Mouse (Mus musculus): ENCODE results near the gene Krt2. TPM values are rescaled to one million over a fixed set of nuclear protein-coding genes. Genes with fewer than 3 reads are reported as not detected.

The Krt2 gene
- polyA plus RNA-seq, 1 experiment from 2014 or later: not detected

DNA sequence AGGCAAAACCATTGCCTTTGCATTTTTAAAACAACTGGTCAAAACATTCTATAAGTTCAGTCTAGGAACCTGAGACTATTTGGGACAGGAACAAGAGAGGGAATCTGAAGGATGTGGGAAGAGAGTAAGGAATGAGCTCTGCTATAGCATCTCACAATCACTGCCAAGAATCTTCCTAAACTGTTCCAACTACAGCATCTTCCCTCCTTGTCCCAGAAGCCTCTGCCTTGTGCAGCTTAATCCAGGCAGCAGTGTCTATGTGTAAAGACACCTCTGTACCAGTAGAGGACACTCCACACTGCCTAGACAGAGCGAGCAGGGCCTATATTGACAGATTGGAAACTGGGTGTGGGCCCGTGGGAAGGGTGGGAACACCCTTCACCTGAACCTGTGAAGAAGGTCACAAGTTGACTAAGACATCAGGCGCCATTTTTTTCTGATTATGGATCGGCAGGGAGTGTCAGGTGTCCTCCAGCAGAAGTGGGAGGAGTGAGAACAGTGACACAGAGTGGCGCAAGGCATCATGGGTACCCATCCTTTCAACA lies 16.9 kb upstream of the Krt2 start:
- H3K27me3 ChIP-seq (ENCODE audit: poor library complexity, severe bottlenecking): no peaks in the 10 kb centered on the region
- no peak for DNase-seq (ENCODE audit: extremely low spot score, low spot score)
- H3K27ac ChIP-seq: no peak overlapping the region
- no peaks in the 10 kb centered on the region for H3K36me3 ChIP-seq (replicated peaks)
- 66% methylated on average over 5 of the region's 5 CpGs for WGBS
- no peaks in the 10 kb centered on the region for H3K4me1 ChIP-seq
- H3K9me3 ChIP-seq: no peaks in the 10 kb centered on the region
- H3K4me3 ChIP-seq: no peak overlapping the region

DNA sequence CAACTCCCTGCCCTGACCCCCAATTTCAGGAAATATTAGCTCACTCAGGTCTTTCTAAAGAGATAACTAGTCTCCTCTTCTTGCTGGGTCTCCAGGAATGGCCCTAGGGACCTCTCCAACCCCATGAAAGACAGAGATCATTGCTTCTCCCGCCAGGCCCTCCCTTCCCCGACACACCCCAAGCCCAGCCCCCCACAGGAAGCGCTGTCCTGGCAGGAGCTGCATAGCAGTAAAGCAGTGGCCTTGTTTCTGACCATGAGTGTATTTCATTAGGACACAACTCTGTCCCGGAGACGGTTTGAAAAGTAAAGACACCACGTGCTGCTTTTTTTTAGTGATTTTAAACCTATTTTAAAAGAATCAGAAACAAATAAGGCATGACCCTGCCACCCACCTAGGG lies 15.2 kb upstream of the Krt2 start:
- Histone ChIP-seq H3K27ac (no peak overlapping the region), H3K36me3 (replicated peaks) (no peaks in the 10 kb centered on the region), H3K9me3 (no peaks in the 10 kb centered on the region), H3K4me3 (no peak overlapping the region), H3K27me3 (ENCODE audit: poor library complexity, severe bottlenecking) (no peaks in the 10 kb centered on the region), H3K4me1 (no peaks in the 10 kb centered on the region)
- no peak for DNase-seq (ENCODE audit: extremely low spot score, low spot score)
- 49% methylated on average over 6 of the region's 6 CpGs for WGBS

DNA sequence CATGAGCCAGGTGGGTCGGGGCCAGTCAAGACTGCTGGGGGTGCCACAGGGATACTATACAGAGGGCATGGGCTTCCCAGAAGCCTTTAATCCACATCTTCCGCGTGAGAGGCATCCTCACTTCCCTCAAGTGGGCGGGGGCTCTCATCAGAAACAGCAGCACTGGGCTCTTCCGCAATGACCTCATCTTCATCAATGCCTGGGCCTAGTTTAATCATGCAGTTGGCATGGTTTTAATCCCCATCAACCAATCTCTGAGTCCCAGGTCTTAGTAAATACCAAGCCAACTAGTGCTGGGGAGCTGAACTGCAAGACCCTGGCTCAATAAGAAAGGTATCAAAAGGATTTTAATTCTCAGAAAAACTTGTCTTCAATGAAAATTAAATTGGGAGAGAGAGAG lies 11.5 kb upstream of the Krt2 start:
- Histone ChIP-seq H3K4me3 (no peak overlapping the region), H3K36me3 (replicated peaks) (no peaks in the 10 kb centered on the region), H3K9me3 (no peaks in the 10 kb centered on the region), H3K27ac (no peak overlapping the region), H3K27me3 (ENCODE audit: poor library complexity, severe bottlenecking) (no peaks in the 10 kb centered on the region), H3K4me1 (peaks cover 6% of the 10 kb centered on the region; the same call in 1 of the 2 replicates)
- 73% methylated on average over 5 of the region's 5 CpGs for WGBS
- no peak for DNase-seq (ENCODE audit: extremely low spot score, low spot score)

DNA sequence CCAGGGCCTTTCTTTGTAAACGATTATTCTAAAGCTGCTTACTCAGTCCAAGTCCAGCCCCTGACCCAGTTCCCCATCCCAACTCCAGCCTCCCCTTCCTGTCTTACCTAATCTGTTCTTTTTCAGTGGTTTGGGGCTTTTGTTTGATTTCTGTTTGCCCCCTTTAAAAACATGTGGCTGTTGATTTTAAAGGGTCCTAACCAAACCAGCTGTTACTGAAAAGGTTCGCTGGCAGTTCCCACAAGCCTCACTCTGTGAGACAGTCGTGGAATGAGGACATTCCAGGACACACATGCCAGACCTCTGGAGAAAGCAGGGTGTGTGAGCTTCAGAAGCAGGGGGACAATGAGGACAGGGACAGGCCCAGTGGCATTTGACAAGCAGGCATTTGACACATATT lies 3.8 kb upstream of the Krt2 start:
- Histone ChIP-seq H3K4me1 (peaks cover 5% of the 10 kb centered on the region; the same call in 1 of the 2 replicates), H3K9me3 (no peaks in the 10 kb centered on the region), H3K36me3 (replicated peaks) (no peaks in the 10 kb centered on the region), H3K4me3 (no peak overlapping the region), H3K27ac (no peak overlapping the region), H3K27me3 (ENCODE audit: poor library complexity, severe bottlenecking) (no peaks in the 10 kb centered on the region)
- no peak for DNase-seq (ENCODE audit: extremely low spot score, low spot score)
- 32% methylated on average over 3 of the region's 3 CpGs for WGBS

DNA sequence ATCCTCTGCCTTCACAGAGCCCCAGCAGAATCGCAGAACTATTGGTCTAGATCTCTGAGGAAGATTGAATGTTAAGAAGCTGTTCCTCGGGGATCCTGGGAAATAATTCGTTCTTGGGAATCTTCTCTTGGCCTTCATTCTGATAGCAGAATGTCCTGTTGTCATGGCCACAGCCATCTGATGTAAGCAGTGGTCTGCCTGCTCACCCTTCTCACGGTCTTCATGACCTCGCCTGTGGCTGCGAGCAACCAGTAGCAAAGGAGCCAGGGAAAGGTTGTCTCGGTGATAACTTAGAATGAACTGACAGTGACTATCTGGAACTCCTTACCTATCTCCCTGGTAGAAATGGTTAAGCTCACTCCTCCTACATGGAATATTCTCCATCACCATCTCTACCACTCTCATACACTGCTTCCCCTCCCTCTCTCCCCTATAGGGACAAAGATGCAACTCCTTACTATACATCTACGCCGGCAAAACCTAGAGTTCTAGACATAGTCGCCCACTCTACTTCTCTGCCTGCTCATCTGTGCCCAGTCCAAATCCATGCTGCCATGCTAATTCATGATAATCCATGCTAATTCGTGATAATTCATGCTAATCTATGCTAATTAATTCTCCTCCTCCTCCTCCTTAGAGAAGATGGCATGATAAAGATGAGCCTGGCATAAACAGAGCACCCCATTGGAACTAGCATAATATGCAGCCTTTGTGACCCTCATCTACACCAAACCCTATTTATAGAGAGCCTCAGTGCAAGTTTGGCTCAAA lies 14.7 kb downstream of the Krt2 start:
- Histone ChIP-seq H3K4me3 (no peak overlapping the region), H3K36me3 (replicated peaks) (no peaks in the 10 kb centered on the region), H3K27me3 (ENCODE audit: poor library complexity, severe bottlenecking) (no peaks in the 10 kb centered on the region), H3K4me1 (no peaks in the 10 kb centered on the region), H3K27ac (no peak overlapping the region), H3K9me3 (no peaks in the 10 kb centered on the region)
- WGBS: 87% methylated on average over 11 of the region's 11 CpGs
- DNase-seq (ENCODE audit: extremely low spot score, low spot score): no peak

DNA sequence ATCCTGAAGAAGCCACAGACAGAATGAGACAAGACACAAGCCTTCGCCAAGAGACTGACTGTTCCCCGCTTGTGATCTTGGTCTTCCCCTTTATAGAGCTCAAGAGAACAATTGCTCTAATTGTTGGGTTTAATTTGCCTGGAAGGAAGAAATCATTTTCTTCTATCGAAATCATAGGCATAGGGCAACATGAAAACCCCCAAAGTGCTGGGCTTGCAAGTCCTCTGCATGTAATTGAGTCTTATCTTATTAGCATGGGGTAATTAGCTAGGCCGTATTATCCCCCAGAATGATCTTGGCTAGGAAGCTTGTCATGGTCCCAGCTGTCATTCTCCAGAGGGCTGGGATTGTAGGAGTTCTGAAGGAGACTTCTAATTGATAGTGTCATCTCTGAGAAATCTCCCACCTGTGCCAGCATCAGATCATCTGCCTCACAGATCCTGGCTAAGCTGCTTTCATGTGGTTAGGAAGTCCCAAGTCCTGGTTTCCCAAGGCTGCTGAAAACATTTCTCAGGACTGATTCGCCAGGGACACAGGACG lies 15.6 kb downstream of the Krt2 start, which contains the start of gene Krt73:
Gene Krt73 (minus strand): TSS at position 51 of the 540 bp plus-strand sequence.
- no peak for DNase-seq (ENCODE audit: extremely low spot score, low spot score)
- Histone ChIP-seq H3K27ac (no peak within 1 kb of the TSS), H3K4me3 (no peak within 1 kb of the TSS), H3K36me3 (replicated peaks) (no peaks in the 10 kb centered on the region), H3K4me1 (no peaks in the 10 kb centered on the region), H3K27me3 (ENCODE audit: poor library complexity, severe bottlenecking) (no peaks in the 10 kb centered on the region), H3K9me3 (no peaks in the 10 kb centered on the region)
- 82% methylated on average over 6 of the region's 6 CpGs for WGBS

DNA sequence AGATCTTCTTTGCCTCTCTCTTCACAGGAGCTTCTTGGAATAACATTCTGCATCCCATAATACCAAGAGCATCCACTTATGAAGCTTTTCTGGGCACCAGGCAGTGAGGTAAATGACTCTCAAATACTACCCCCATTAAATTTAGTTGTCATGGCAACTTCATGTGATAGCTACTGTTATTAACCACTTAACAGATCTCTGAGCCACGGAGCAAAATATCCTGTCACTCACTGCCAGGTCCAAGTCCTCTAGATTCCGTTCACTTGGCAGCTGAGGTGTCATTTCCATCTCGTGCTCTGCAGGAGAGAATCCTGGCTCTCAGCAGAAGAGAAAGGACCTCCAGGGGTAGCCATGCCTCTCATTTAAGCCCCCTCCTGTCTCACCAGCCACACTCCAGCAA lies 27.1 kb downstream of the Krt2 start:
- no peaks in the 10 kb centered on the region for H3K9me3 ChIP-seq
- WGBS: 47% methylated on average over 3 of the region's 3 CpGs

DNA sequence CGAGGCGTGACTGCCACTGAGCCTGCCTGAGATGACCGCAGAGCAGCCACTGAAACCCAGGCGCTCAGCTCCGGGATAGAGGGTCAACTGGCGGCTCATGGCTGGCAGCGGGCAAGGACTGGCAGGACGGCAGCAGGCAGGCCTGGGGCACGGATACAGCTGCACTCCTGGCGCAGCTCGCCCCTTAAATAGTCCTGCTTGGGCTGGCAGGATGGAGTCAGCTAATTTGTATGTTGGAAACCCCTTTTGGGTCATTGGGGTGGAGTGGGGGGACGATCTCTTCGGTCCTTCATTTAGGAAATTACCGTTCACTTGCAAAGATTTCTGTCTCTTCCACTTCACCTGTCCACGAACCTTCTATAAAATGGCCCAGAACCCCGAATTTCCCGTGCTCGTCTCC lies 31.6 kb downstream of the Krt2 start, which contains the start of gene Krt72:
Gene Krt72 (minus strand): TSS at position 101 of the 400 bp plus-strand sequence.
- no peaks in the 10 kb centered on the region for H3K27me3 ChIP-seq (ENCODE audit: poor library complexity, severe bottlenecking)
- WGBS: 90% methylated on average over 18 of the region's 18 CpGs
- H3K36me3 ChIP-seq (replicated peaks): no peaks in the 10 kb centered on the region
- peaks cover 4% of the 10 kb centered on the region; the same call in 1 of the 2 replicates for H3K4me1 ChIP-seq
- no peak within 1 kb of the TSS for H3K4me3 ChIP-seq
- no peak for DNase-seq (ENCODE audit: extremely low spot score, low spot score)
- H3K9me3 ChIP-seq: no peaks in the 10 kb centered on the region
- no peak within 1 kb of the TSS for H3K27ac ChIP-seq

More for the DNA sequence above, 27.1 kb downstream of the Krt2 start:
- H3K27me3 ChIP-seq (ENCODE audit: poor library complexity, severe bottlenecking): no peaks in the 10 kb centered on the region
- no peak overlapping the region for H3K4me3 ChIP-seq
- no peak for DNase-seq (ENCODE audit: extremely low spot score, low spot score)
- peaks cover 4% of the 10 kb centered on the region; the same call in 1 of the 2 replicates for H3K4me1 ChIP-seq
- H3K36me3 ChIP-seq (replicated peaks): no peaks in the 10 kb centered on the region
- H3K27ac ChIP-seq: no peak overlapping the region

DNA sequence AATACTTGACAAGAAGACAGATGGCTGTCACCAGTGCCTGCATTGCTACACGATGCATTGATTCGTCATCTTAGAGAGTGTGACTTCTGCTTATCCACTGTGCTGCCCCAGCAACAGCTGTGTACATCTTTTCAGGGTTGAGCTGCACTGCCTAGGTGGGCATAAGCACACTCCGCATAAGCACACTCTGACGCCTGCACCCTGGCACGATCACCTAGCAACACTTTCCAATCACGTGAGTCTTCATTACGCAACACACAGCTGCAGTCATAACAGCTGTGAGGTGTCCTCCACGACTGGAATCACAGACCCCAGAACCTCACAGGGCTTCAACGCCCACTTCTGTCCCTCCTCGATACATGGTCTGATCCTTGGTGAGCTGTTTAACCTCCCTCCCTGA lies 44.5 kb downstream of the Krt2 start:
- no peak overlapping the region for H3K27ac ChIP-seq
- H3K27me3 ChIP-seq (ENCODE audit: poor library complexity, severe bottlenecking): no peaks in the 10 kb centered on the region
- DNase-seq (ENCODE audit: extremely low spot score, low spot score): no peak
- peaks cover 8% of the 10 kb centered on the region for H3K4me1 ChIP-seq
- H3K36me3 ChIP-seq (replicated peaks): no peaks in the 10 kb centered on the region
- H3K9me3 ChIP-seq: no peaks in the 10 kb centered on the region
- WGBS: 88% methylated on average over 10 of the region's 10 CpGs
- H3K4me3 ChIP-seq: no peak overlapping the region

DNA sequence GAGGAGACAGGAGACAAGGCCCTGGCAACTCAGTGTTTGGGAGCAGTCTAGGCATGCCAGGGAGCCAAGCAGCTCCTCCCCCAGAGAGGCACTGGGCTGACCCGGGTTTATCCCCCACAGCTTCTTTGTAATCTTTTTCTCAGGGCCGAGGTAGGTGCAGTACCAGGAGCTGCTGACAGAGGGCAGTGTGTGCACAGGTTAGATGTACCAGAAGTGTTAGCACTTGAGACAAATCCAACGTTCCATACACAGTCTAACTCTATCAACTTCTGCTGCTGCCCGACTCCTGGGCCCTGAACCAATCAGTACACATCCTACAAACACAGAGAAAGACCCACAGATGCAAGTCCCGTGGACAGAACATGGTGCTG lies 45.3 kb downstream of the Krt2 start:
- H3K36me3 ChIP-seq (replicated peaks): no peaks in the 10 kb centered on the region
- no peaks in the 10 kb centered on the region for H3K9me3 ChIP-seq
- H3K27ac ChIP-seq: peak overlapping the region; percentile 72
- 13% methylated on average over 5 of the region's 5 CpGs for WGBS
- DNase-seq (ENCODE audit: extremely low spot score, low spot score): peak; percentile 86
- H3K27me3 ChIP-seq (ENCODE audit: poor library complexity, severe bottlenecking): no peaks in the 10 kb centered on the region
- H3K4me1 ChIP-seq: peaks cover 8% of the 10 kb centered on the region
- no peak overlapping the region for H3K4me3 ChIP-seq

DNA sequence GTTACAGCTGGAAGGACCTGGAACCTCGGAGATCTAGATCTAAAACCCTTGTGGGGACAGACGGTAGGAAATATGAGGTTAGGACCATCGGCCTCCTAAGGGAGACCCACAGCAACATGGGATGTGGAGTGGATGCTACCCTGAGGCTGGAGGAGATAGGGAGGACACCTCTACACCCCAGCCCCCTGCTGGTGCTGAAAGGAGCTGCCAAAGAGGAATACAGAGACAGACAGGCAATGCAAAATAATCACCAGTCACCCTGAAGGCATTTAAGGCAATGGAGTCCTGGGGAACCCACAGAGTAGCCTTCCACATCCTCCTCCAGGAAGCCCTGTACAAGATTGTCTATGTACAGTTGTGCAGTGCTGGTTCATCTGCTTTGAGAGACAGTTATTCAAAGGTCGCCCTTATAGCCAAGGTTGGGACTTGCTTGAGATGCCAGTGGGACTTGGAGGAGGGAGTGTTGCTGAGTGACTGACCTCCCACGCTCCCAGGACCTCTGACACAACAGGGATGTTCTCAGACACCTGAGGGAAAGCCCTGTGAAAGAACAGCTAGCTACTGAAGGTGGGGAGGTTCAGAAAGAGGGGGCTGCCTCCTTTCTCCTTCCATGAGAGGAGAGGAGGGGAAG lies 45.8 kb downstream of the Krt2 start:
- DNase-seq (ENCODE audit: extremely low spot score, low spot score): peak; percentile 15
- peaks cover 8% of the 10 kb centered on the region for H3K4me1 ChIP-seq
- WGBS: 73% methylated on average over 5 of the region's 5 CpGs
- H3K9me3 ChIP-seq: no peaks in the 10 kb centered on the region
- H3K4me3 ChIP-seq: no peak overlapping the region
- peak overlapping the region; percentile 72 for H3K27ac ChIP-seq
- H3K27me3 ChIP-seq (ENCODE audit: poor library complexity, severe bottlenecking): no peaks in the 10 kb centered on the region
- no peaks in the 10 kb centered on the region for H3K36me3 ChIP-seq (replicated peaks)

DNA sequence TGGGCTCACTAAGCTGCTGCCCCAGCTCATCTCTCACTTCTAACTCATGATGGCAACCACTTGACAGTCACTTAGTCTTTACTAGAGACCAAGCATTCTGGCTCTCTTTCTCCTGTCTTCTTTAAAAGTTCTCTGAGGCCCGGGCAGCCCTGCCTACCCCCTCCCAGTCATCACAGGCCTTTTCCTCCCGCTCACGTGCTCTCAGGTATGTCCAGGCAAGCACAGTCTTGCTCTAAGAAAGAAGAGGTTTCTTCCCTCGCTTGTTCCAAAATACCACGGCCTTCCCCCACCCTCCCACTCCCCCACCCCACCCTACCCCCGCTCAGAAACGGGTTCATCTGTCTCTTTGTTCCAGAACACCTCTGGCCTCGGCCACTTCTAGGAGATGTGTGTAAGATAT lies 47.7 kb downstream of the Krt2 start:
- Histone ChIP-seq H3K36me3 (replicated peaks) (no peaks in the 10 kb centered on the region), H3K4me1 (peaks cover 8% of the 10 kb centered on the region), H3K27me3 (ENCODE audit: poor library complexity, severe bottlenecking) (no peaks in the 10 kb centered on the region), H3K4me3 (no peak overlapping the region), H3K27ac (no peak overlapping the region), H3K9me3 (no peaks in the 10 kb centered on the region)
- DNase-seq (ENCODE audit: extremely low spot score, low spot score): no peak
- 60% methylated on average over 8 of the region's 8 CpGs for WGBS
